Mouse (Mus musculus) cerebellum, adult 2 months (tissue): ENCODE data around the gene Gpr160.

ENCODE experiments used
- CTCF ChIP-seq: fragments of 200-500 bp; IDR thresholded peaks from 2 replicates; pipeline ENCODE4 v1.5.1; 2011; ENCODE audit warnings: low read depth, mild to moderate bottlenecking, control low read depth, low read length, moderate library complexity, borderline replicate concordance; ENCODE audit not compliant: insufficient read depth
- POLR2A ChIP-seq: fragments of 200-500 bp; IDR thresholded peaks from 2 replicates; pipeline ENCODE4 v1.6.1; 2011; ENCODE audit warnings: low read length, control low read depth, borderline replicate concordance; ENCODE audit not compliant: insufficient read depth

DNA sequence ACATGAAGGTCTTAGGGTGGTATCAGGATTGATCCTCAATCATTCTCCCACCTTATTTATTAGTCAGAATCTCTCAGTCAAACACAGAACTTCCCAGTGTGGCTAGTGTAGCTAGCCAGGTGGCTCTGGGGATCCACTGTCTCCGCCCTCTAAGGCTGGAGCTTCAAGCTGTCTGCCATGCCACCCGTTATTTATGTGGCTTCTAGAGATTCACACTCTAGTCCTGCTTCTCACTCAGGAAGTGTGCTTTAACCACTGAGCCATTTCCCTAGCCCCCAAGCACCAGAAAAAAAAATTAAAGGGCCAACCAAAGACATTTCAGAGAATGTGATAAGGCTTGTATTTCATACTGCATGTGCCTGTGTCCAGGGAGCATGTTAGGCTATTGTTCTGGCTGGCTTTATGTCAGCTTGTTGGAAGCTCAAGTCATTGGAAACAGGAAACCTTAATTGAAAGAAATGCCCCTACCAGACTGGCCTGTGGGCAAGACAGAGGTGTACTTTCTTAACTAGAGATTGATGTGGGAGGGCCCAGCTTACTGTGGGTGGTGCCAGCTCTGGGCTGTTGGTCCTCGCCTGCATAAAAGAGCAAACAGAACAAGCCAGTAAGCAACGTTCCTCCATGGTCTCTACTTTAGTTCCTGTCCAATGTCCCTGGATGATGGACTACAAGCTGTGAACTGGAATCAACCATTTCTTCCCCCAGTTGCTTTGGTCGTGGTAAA lies 8.1 kb downstream of the Gpr160 start:
- no peak for TF ChIP-seq CTCF
- no peak for TF ChIP-seq POLR2A
